Mouse (Mus musculus) small intestine, adult 2 months (tissue): Measurements from ENCODE around the gene Slco4c1.

Source experiments
- CTCF ChIP-seq: fragments of 200-500 bp; IDR thresholded peaks from 2 replicates; pipeline ENCODE4 v1.5.1; 2012; ENCODE audit warnings: low read depth, mild to moderate bottlenecking, control low read depth, inconsistent platforms, low read length, moderate library complexity, mixed read lengths; ENCODE audit not compliant: insufficient replicate concordance, insufficient read length; ENCODE audit errors: extremely low read depth
- POLR2A ChIP-seq: fragments of 200-500 bp; IDR thresholded peaks from 2 replicates; pipeline ENCODE4 v1.6.1; 2012; ENCODE audit warnings: low read depth, mild to moderate bottlenecking, control low read depth, inconsistent platforms, low read length, moderate library complexity

- TF ChIP-seq CTCF (no peak), POLR2A (no peak)
Observed at GRCm38 (mm10) chr1:96766535-96766934, 105.4 kb downstream of the Slco4c1 start.
